Mouse (Mus musculus) midbrain, embryonic 14.5 days (tissue): ENCODE data around the gene Ptpn3. TPM values are rescaled to one million over a fixed set of nuclear protein-coding genes. Genes with fewer than 3 reads are reported as not detected.

Experiments
- polyA plus RNA-seq: library from polyadenylated mRNA; unstranded; fragments of >200 nt; fragmentation: Nextera tagmentation; extraction: Ambion mirVana; gene quantifications from 2 replicates; pipeline ENCODE4 v1.2.1, GENCODE M21; 2014

Ptpn3 gene
- polyA plus RNA-seq, 1 experiment from 2014 or later = 3.1 TPM

Other genes with a start within 250 kb of the Ptpn3 start
- gene Epb41l4b, start 158.4 kb downstream of the Ptpn3 start, polyA plus RNA-seq = 3.8 and 5.1 TPM in 2 replicates
- gene Palm2, start 132.4 kb upstream of the Ptpn3 start, polyA plus RNA-seq = 10.2 and 12.9 TPM in 2 replicates